Mouse (Mus musculus) mouse trophoblast stem cell (cell line): ENCODE measurements around the gene Vegfd.

Source experiments
- in situ Hi-C, 2 experiments: fragments of 300-500 bp; cut with MseI, MboI; formaldehyde crosslinking; loops; 2 replicates in 1 of 2; 3 replicates in 1 of 2; pipeline ENCODE4 v1.15.1; 2025

The Vegfd gene

DNA sequence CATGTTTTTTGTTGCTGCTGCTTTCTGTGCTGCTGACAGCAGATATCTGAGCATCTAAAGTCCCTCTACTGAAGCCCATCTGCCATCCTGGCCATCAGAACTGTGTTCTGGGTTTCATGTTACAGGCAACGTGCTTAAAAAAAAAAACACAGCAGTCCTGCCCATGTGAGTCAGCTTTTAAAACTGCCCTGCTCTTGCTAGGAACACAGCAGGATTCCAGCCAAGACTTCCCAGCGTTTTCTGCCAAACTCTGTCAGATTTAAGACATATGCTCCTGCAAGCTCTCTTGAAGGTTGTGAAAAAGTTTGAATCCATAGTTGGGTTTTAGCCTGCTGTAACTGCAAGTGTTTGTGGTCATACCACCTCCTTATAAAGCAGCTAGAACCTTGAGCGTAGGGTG lies at the start of gene Vegfd:
Vegfd (plus strand) TSS at position 298 of the 400 bp plus-strand sequence.
- in situ Hi-C loops = no loop called here

DNA sequence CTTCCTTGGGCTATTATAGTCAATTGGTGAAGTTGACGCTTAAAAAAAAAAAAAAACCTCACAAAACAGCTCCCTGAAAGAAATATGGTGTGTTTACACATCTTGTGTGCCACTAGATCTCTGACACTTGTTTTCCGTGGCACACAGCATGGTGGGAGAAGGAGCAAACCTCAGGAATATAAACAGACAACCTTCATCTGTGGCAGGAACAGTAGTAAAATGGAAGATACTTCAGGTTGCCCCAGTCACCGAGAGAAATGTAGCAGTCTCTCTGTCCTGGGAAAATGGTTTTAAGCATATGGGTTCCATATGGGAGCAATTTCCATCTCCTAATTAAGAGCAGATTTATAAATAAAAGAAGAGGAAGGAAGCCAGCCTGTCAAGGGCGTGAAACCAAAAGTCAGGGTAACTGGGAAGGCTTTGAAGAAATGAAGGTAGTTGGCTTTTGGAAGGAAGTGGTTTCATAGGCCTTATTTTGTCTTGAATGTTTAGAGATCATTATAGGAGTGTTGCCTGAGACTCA lies 49.7 kb upstream of the Vegfd start:
- in situ Hi-C loops = no loop called here

GRCm38 (mm10) chrX:164330351-164330750 lies 42.8 kb upstream of the Vegfd start:
- in situ Hi-C loops = no loop called here

GRCm38 (mm10) chrX:164330766-164331165 lies 42.4 kb upstream of the Vegfd start:
- in situ Hi-C loops = no loop called here

DNA sequence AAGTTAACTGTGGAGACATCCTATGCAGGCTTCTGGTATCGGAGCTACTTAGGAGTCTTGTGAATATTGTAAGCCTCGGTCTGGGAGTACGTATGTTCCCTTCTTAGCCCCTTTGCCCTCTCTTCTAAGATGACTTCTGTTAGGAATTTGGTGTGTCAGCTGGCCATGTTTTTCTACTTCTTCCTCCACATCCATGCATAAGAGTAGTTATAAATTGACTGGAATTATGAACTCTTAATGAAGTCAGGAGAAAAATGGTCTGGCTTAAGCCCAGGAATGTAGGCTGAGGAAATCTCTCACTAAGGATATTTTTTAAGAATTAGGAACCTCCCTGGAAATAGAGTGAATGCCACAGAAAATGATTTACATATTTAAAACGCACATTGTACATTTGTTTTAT lies 34.6 kb upstream of the Vegfd start:
- in situ Hi-C loops = no loop called here

GRCm38 (mm10) chrX:164345359-164345938 lies 27.7 kb upstream of the Vegfd start:
- in situ Hi-C loops = no loop called here

- in situ Hi-C loops = no loop called here
These were observed 24.2 kb upstream of the Vegfd start for GRCm38 (mm10) chrX:164348937-164349336.

- in situ Hi-C loops = no loop called here
These were observed 7.9 kb upstream of the Vegfd start for GRCm38 (mm10) chrX:164365153-164365865.

- in situ Hi-C loops = no loop called here
These were observed 2.6 kb upstream of the Vegfd start for GRCm38 (mm10) chrX:164370576-164370975.

- in situ Hi-C loops = no loop called here
These were observed 1.4 kb downstream of the Vegfd start for GRCm38 (mm10) chrX:164374586-164374985.

- in situ Hi-C loops = loop anchor here in 1 of 2 experiments (25.0 kb wide), 1 partner anchor 192 kb away; no protein-coding TSS in a partner anchor
These were observed 6.5 kb downstream of the Vegfd start for GRCm38 (mm10) chrX:164379721-164380120.

GRCm38 (mm10) chrX:164381618-164382408 lies 8.6 kb downstream of the Vegfd start:
- in situ Hi-C loops = loop anchor here in 1 of 2 experiments (25.0 kb wide), 1 partner anchor 195 kb away; no protein-coding TSS in a partner anchor

DNA sequence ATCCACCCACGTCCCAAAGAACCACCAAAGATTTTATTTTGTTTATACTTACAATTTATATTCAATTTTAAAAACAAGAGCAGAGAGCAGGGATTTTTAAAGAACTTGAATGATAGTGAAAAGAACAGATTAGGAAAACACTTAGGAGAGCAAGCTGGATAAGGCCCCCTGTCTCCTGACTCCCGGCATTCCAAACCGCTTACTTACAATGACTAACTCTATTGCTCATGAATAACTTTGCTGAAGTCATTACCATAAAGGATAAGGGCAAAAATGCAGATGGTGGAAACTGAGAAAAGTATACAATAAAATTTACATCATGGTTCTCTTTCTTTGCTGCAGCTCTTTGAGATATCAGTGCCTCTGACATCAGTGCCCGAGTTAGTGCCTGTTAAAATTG lies 20.9 kb downstream of the Vegfd start:
- in situ Hi-C loops = loop anchor here in 1 of 2 experiments (25.0 kb wide), 1 partner anchor 207 kb away; no protein-coding TSS in a partner anchor

DNA sequence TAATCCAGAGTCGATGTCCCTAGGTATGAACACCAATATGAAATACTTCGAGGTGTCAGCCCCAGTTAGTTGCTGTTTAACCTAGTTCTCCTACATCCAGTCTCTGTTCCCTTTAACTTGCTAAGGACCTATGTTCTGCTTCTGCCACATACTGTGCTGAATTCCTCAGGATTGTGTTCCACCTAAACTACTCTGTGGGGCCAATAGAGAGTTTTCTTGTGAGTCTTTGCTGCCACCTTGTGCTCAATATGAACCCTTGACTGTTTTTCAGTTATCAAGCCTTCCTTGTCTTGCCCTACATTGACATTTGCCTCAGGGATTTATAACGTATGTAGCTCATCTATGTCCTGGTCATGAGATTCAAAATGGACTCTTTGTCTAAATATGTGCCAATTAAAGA lies 25.3 kb downstream of the Vegfd start:
- in situ Hi-C loops = loop anchor here in 1 of 2 experiments (25.0 kb wide), 1 partner anchor 211 kb away; no protein-coding TSS in a partner anchor

- in situ Hi-C loops = no loop called here
These were observed 32.0 kb downstream of the Vegfd start for GRCm38 (mm10) chrX:164405080-164405649.

DNA sequence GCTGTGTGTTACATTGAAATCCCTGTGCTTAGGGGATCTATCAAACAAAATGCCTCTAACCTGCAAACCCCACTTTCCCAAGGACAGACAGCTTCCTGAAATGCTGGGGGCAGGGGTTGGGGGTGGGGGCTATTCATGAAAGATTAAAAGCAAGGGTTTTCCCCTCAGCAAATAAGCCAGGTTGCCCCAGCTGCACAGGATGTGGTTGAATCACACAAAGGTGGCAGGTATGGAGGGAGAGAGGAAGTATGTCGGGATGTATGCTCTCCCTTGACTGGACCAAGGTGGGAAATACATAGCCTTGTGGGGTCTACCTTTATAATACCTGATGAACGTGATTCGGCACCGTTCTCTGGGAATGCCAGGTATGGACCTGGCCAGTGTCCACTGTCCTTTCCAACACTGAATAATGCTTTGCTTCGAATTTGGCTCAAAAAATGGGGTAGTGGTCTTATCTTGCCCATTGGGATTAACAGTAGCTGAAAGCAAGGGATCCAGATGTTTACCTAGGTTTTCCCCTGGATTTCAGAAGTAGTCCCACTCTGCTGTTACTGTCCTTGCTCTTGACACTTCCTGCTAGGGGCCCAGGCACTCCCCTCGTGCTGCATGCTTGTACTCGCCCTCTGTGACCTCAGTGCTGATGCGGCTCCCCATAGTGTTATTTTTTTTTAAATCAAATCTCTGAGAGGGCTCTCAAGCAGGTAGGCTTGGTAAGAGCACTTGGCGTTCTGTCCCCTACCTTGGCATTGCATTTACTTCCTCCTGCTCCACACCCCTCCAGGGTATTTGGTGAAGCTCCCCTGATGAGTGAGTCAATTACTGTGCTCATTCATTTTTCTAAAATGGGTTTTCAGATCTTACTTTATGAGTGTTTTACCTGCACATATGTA lies 33.2 kb downstream of the Vegfd start:
- in situ Hi-C loops = no loop called here

DNA sequence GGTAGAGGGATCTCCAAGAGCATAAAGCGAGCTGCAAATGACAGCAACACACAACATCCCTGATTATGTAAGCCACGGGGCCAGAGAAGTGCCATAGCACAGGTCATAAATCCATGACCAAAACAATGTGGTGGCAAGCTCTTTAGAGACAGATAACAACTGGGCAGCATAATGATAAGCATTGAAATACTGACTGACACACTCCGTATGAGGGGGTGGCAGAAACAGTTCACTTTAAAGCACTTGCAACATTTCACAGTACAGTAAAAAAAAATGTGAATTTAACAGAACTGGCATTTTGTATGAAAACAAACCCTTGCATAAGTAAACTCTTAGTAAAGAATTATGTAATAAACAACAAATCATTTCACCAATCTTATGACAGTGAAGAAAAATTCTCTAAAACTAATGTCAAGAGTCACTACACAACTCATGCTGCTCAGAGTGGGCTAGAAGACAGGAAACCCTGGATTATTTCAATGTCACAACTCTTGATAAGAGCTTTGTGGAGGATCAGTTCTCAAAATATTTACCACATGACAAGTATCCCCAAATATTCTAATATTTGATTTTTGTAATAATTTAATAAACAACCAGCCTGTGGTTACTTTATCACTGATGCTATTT lies 35.2 kb downstream of the Vegfd start:
- in situ Hi-C loops = no loop called here

DNA sequence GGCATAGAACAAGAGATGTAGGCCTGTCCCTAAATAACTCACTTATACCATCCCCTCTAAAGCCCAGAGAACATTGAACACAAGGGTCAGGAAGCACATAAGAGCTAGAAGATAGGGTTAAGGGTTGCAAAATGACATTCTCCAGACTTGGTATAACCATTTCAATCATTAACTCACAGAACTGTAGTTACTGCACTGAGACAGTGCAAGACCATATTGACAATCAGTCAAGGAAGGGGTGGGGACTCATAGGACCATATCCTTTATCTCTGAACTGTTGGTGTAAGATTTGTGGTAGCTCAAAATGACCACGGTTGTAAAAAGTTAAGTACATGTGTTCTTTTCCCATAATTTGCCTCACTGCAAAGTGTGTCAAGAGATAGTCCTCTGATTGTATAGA lies 37.4 kb downstream of the Vegfd start:
- in situ Hi-C loops = no loop called here

GRCm38 (mm10) chrX:164416803-164417202 lies 43.6 kb downstream of the Vegfd start:
- in situ Hi-C loops = no loop called here

GRCm38 (mm10) chrX:164418008-164418407 lies 44.8 kb downstream of the Vegfd start:
- in situ Hi-C loops = no loop called here
